Mouse (Mus musculus): Measurements from ENCODE around the gene Elmsan1.

Gene Elmsan1

GRCm38 (mm10) chr12:84142281-84143050, 76.2 kb downstream of the Elmsan1 start:
- no peak for DNase-seq

GRCm38 (mm10) chr12:84141271-84141670, 77.4 kb downstream of the Elmsan1 start:
- DNase-seq, result no peak

GRCm38 (mm10) chr12:84140135-84140534, 78.5 kb downstream of the Elmsan1 start:
- DNase-seq, result no peak

DNA sequence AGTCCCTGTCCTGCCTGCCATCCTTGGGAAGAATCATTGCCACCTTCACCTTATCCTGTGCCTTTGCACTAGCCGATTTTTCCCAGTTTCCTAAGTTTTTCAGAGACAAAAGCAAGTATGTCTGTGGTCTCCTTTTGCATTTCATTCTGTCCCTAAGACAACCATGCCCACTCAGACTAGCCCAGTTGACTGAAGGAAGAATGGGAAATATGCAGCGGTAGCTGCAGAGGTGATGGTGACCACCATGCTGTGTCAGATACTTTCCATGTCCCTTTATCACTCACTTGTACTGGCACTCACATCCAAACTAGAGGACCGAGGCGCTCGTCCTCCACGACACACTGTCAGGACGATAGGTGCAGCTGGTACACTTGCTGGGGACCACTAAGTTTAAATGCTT, 81.5 kb downstream of the Elmsan1 start:
- DNase-seq, result no peak

GRCm38 (mm10) chr12:84132265-84132664, 86.4 kb downstream of the Elmsan1 start:
- DNase-seq, result peak; percentile 68

GRCm38 (mm10) chr12:84129931-84130330, 88.8 kb downstream of the Elmsan1 start:
- DNase-seq, result no peak

DNA sequence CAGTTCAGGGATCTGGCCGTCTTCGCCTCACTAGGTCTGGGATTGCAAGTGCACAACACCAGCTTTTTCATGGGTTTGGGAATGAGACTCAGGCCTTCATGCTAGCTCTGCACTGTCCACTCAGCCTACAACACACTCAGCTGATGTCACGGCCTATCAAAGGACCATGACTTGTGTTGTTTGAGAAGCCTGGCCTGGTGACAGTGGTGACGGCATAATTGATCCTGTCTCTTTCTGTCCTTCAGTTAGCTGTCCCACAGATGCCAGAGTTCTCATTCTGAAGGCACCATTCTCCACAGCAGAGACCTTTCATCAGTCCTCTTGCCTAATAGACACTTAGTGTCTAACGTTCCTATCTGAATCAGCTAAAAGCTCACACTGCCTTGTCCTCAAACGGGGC, 90.1 kb downstream of the Elmsan1 start:
- DNase-seq, result no peak

GRCm38 (mm10) chr12:84126899-84127298, 91.8 kb downstream of the Elmsan1 start:
- no peak for DNase-seq

GRCm38 (mm10) chr12:84125892-84126291, 92.8 kb downstream of the Elmsan1 start:
- DNase-seq, result no peak

GRCm38 (mm10) chr12:84119584-84119983, 99.1 kb downstream of the Elmsan1 start:
- no peak for DNase-seq

DNA sequence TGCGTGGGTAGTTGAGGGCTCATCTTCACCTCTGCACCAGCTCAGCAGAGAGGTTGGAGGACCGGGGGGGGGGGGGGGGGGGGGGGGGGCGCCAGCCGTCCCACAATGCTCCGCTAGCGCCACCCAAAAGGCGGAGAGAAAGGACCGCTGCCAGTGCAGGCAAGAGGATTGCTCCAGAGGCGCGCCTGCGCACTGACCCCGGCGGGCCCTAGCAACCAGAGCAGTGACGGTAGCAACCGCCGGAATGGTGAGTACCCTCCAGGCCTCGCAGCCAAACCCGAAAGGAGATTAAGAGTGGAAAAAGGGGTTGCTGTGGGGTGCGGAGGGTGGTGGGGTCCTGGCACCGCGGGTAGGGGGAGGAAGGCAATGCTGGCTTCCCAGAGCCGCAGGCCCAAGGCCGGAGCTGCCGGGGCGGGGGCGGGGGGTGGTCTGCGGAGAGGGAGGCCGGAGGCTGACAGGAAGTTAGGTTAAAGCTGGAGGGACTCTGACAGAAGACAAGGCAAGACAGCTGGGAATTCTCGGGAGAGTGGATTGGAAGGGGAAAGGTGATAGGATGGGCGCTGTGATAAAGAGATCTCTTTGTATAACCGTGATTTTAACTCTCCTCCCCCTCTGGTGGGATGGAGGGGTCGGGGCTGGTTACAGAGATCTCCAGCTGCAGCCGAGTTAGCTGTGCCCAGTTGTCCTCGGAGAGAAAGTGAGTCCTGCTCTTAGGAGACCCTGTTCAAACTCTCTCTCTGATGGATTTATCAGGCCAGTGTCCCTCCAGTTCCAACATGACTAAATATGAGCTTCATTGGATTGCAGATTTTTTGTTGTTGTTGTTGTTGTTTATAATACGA, 104.3 kb downstream of the Elmsan1 start, which contains the start of gene Dnal1:
Gene Dnal1, plus strand, starts transcription at position 214 of the 842 bp plus-strand sequence.
- DNase-seq, result peak; percentile 89

DNA sequence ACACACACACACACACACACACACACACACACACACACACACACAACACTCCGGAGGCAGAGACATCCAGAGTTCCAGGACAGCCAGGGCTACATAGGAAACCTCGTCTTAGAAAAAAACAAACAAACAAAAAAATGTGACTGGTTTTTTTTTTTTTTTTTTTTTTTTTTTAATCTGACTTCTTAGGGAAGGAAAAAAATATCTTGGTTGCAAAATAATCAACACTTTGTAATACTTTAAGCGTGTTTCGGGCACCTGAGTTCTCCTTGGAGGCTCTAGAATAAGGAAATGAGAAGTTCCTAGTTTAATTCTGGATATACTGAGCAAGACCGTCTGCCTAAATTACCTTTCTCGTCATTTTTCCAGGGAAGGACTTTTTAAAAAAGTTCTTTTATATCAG, 105.0 kb downstream of the Elmsan1 start:
- no peak for DNase-seq

- DNase-seq, result no peak
Observed at GRCm38 (mm10) chr12:84110814-84111213, 107.9 kb downstream of the Elmsan1 start.

GRCm38 (mm10) chr12:84109924-84110323, 108.8 kb downstream of the Elmsan1 start:
- no peak for DNase-seq

GRCm38 (mm10) chr12:84107692-84108091, 111.0 kb downstream of the Elmsan1 start:
- DNase-seq, result no peak

DNA sequence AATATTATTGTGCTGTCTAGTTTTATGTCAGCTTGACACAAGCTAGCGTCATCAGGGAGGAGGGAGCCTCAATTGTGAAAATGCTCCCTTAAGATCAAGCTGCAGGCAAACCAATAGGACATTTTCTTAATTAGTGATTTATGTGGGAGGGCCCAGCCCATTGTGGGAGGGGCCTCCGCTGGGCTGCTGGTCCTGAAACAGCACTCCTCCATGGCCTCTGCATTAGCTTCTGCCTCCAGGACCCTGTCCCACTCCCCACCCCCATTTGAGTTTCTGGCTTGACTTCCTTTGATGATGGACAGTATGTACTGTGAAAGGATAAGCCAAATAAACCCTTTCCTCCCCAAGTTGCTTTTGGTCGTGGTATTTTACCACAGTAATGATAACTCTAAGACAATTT, 111.7 kb downstream of the Elmsan1 start:
- no peak for DNase-seq

GRCm38 (mm10) chr12:84101493-84101845, 117.2 kb downstream of the Elmsan1 start:
- no peak for DNase-seq

- DNase-seq, result peak; percentile 39
Observed at GRCm38 (mm10) chr12:84100604-84101492, 117.8 kb downstream of the Elmsan1 start, which contains the start of gene Acot6. Gene Acot6 (plus strand): TSS chr12:84100654.

DNA sequence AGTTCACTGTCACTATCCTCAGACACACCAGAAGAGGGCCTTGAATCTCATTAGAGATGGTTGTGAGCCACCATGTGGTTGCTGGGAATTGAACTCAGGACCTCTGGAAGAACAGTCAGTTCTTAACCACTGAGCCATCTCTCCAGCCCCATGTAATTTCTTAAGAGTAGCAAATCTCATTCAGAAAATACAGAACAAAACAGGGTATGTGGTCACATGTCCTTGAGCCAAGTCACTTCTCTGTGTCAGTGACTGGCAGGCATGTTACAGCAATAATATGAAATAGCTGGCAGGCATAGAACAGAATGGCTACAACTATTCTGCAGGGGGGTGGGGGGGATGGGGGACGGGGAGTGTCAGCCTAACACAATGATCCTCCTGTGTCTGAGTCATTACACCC, 118.6 kb downstream of the Elmsan1 start:
- DNase-seq, result no peak

- DNase-seq, result no peak
Observed at GRCm38 (mm10) chr12:84099605-84100004, 119.1 kb downstream of the Elmsan1 start.
